Mouse (Mus musculus): ENCODE data around the gene Npnt. TPM values are rescaled to one million over a fixed set of nuclear protein-coding genes. Genes with fewer than 3 reads are reported as not detected.
A peak's percentile ranks its signal among the peaks of the same experiment; 100 is the strongest.

Npnt gene
- not detected in 2 replicates for total RNA-seq (2015)
- not detected in 2 replicates for total RNA-seq (2017)

GRCm38 (mm10) chr3:132949791-132950528 is at the start of gene Npnt:
Gene Npnt, minus strand, starts transcription at chr3:132950291.
- peak; percentile 30; the same call in 1 of the 2 replicates for ATAC-seq (ENCODE audit: poor library complexity, severe bottlenecking)

- ATAC-seq (ENCODE audit: poor library complexity, severe bottlenecking), result no peak
Measured at GRCm38 (mm10) chr3:132996299-132996698, 46.2 kb upstream of the Npnt start.

GRCm38 (mm10) chr3:132995904-132996267 is 45.8 kb upstream of the Npnt start:
- ATAC-seq (ENCODE audit: poor library complexity, severe bottlenecking), result no peak

GRCm38 (mm10) chr3:132995172-132995903 is 45.2 kb upstream of the Npnt start:
- no peak for ATAC-seq (ENCODE audit: poor library complexity, severe bottlenecking)

- no peak for ATAC-seq (ENCODE audit: poor library complexity, severe bottlenecking)
Measured at GRCm38 (mm10) chr3:132986188-132986587, 36.1 kb upstream of the Npnt start.

- no peak for ATAC-seq (ENCODE audit: poor library complexity, severe bottlenecking)
Measured at GRCm38 (mm10) chr3:132983845-132984485, 33.9 kb upstream of the Npnt start.

- ATAC-seq (ENCODE audit: poor library complexity, severe bottlenecking), result no peak
Measured at GRCm38 (mm10) chr3:132981968-132982367, 31.9 kb upstream of the Npnt start.

GRCm38 (mm10) chr3:132979781-132980461 is 29.8 kb upstream of the Npnt start:
- no peak for ATAC-seq (ENCODE audit: poor library complexity, severe bottlenecking)

- no peak for ATAC-seq (ENCODE audit: poor library complexity, severe bottlenecking)
Measured at GRCm38 (mm10) chr3:132966255-132966654, 16.2 kb upstream of the Npnt start.

- no peak for ATAC-seq (ENCODE audit: poor library complexity, severe bottlenecking)
Measured at GRCm38 (mm10) chr3:132964715-132965507, 14.8 kb upstream of the Npnt start.

- no peak for ATAC-seq (ENCODE audit: poor library complexity, severe bottlenecking)
Measured at GRCm38 (mm10) chr3:132962631-132963361, 12.7 kb upstream of the Npnt start.

- ATAC-seq (ENCODE audit: poor library complexity, severe bottlenecking), result no peak
Measured at GRCm38 (mm10) chr3:132950529-132950880, 414 bp upstream of the Npnt start.

GRCm38 (mm10) chr3:132949380-132949790 is 706 bp downstream of the Npnt start:
- peak; percentile 33; the same call in 1 of the 2 replicates for ATAC-seq (ENCODE audit: poor library complexity, severe bottlenecking)

- no peak for ATAC-seq (ENCODE audit: poor library complexity, severe bottlenecking)
Measured at GRCm38 (mm10) chr3:132948298-132948795, 1.7 kb downstream of the Npnt start.

GRCm38 (mm10) chr3:132946086-132946485 is 4.0 kb downstream of the Npnt start:
- ATAC-seq (ENCODE audit: poor library complexity, severe bottlenecking), result no peak

GRCm38 (mm10) chr3:132945669-132946068 is 4.4 kb downstream of the Npnt start:
- no peak for ATAC-seq (ENCODE audit: poor library complexity, severe bottlenecking)

GRCm38 (mm10) chr3:132944609-132945008 is 5.5 kb downstream of the Npnt start:
- no peak for ATAC-seq (ENCODE audit: poor library complexity, severe bottlenecking)

- ATAC-seq (ENCODE audit: poor library complexity, severe bottlenecking), result no peak
Measured at GRCm38 (mm10) chr3:132944193-132944592, 5.9 kb downstream of the Npnt start.

GRCm38 (mm10) chr3:132942778-132943177 is 7.3 kb downstream of the Npnt start:
- ATAC-seq (ENCODE audit: poor library complexity, severe bottlenecking), result no peak

Data from megakaryocyte, adult 5-6 weeks (primary cell).